Mouse (Mus musculus): ENCODE measurements around the gene Mtap. TPM values are rescaled to one million over a fixed set of nuclear protein-coding genes. Genes with fewer than 3 reads are reported as not detected.

The Mtap gene
- total RNA-seq, 2 experiments from 2014 or later: 32.4 to 35.4 TPM

Other genes starting within 250 kb of the Mtap start
- under 1 TPM in 1 of 2 experiments, not detected in 1; 0.41 TPM for gene Cdkn2a, start 157.5 kb downstream of the Mtap start, total RNA-seq (2021)
- 1 to 10 TPM in 1 of 2 experiments, under 1 TPM in 1; 0.91 to 1.9 TPM for gene Cdkn2b, start 173.9 kb downstream of the Mtap start, total RNA-seq (2021)